Mouse (Mus musculus) heart, embryonic 11.5 days (tissue): ENCODE measurements around the gene R3hdm1. TPM values are rescaled to one million over a fixed set of nuclear protein-coding genes. Genes with fewer than 3 reads are reported as not detected.

ENCODE experiments used
- ATAC-seq: fragments of 200-750 bp; cut with Nextera tagmentation; replicated peaks from 2 replicates; pipeline ENCODE4 v1.8.0; 2017; ENCODE audit warnings: moderate library complexity; ENCODE audit not compliant: insufficient number of reproducible peaks, low FRiP score, low TSS enrichment
- H3K27ac ChIP-seq: fragments of 300-500 bp; sonication (generic); 2 replicates; pipeline ENCODE4 v1.5.1; 2014; ENCODE audit warnings: mild to moderate bottlenecking, low read depth, low read length
- H3K27me3 ChIP-seq: fragments of 300-500 bp; sonication (generic); 2 replicates; pipeline ENCODE4 v1.6.1; 2014; ENCODE audit warnings: mild to moderate bottlenecking, low read length, mixed read lengths; ENCODE audit not compliant: control insufficient read depth, insufficient read depth
- H3K36me3 ChIP-seq: fragments of 300-500 bp; sonication (generic); 2 replicates; pipeline ENCODE4 v1.6.1; 2014; ENCODE audit warnings: mild to moderate bottlenecking, low read length, moderate library complexity, mixed read lengths; ENCODE audit not compliant: control insufficient read depth, insufficient read depth
- H3K4me1 ChIP-seq: fragments of 300-500 bp; sonication (generic); 2 replicates; pipeline ENCODE4 v1.6.1; 2014; ENCODE audit warnings: low read length; ENCODE audit not compliant: control insufficient read depth, insufficient read depth
- H3K4me2 ChIP-seq: fragments of 300-500 bp; sonication (generic); 2 replicates; pipeline ENCODE4 v1.6.1; 2014; ENCODE audit warnings: mild to moderate bottlenecking, moderate library complexity
- H3K4me3 ChIP-seq: fragments of 300-500 bp; sonication (generic); 2 replicates; pipeline ENCODE4 v1.5.1; 2014; ENCODE audit warnings: low read depth, low read length
- H3K9ac ChIP-seq: fragments of 300-500 bp; sonication (generic); 2 replicates; pipeline ENCODE4 v1.6.1; 2014; ENCODE audit warnings: mild to moderate bottlenecking, low read depth, low read length, moderate library complexity
- H3K9me3 ChIP-seq: fragments of 300-500 bp; sonication (generic); replicated peaks from 2 replicates; pipeline ENCODE4 v1.6.1; 2016; ENCODE audit warnings: low read length; ENCODE audit not compliant: control insufficient read depth
- WGBS: fragments of 180-500 bp; shearing (Covaris S2); extraction: QIAGEN DNeasy Blood & Tissue Kit; methylation state at CpG from one replicate; pipeline ENCODE4 v1.1.7; 2014; ENCODE audit not compliant: insufficient replicate concordance; 5-methylcytosine and 5-hydroxymethylcytosine counted together
- microRNA counts: library from miRNA; unstranded; fragments of <30 nt; microRNA quantifications from one replicate; lab custom pipeline; 2015
- microRNA-seq: library from miRNA; unstranded; fragments of <30 nt; microRNA quantifications from one replicate; pipeline ENCODE4, GENCODE M21; 2016; ENCODE audit warnings: borderline number of aligned reads
- polyA plus RNA-seq: library from polyadenylated mRNA; unstranded; fragments of >200 nt; fragmentation: Nextera tagmentation; extraction: Ambion mirVana; gene quantifications from 2 replicates; pipeline ENCODE4 v1.2.1, GENCODE M21; 2014

Gene R3hdm1
- polyA plus RNA-seq, 1 experiment from 2014 or later = 73.1 TPM

GRCm38 (mm10) chr1:128282924-128283323 is 179.8 kb downstream of the R3hdm1 start:
- Histone ChIP-seq H3K4me1 (no peaks in the 10 kb centered on the region), H3K27me3 (no peaks in the 10 kb centered on the region), H3K27ac (no peak overlapping the region), H3K9me3 (no peaks in the 10 kb centered on the region), H3K4me3 (no peak overlapping the region), H3K4me2 (no peak overlapping the region), H3K9ac (no peak overlapping the region), H3K36me3 (peaks cover 20% of the 10 kb centered on the region)
- ATAC-seq = no peak
- 94% methylated on average over 3 of the region's 3 CpGs for WGBS

DNA sequence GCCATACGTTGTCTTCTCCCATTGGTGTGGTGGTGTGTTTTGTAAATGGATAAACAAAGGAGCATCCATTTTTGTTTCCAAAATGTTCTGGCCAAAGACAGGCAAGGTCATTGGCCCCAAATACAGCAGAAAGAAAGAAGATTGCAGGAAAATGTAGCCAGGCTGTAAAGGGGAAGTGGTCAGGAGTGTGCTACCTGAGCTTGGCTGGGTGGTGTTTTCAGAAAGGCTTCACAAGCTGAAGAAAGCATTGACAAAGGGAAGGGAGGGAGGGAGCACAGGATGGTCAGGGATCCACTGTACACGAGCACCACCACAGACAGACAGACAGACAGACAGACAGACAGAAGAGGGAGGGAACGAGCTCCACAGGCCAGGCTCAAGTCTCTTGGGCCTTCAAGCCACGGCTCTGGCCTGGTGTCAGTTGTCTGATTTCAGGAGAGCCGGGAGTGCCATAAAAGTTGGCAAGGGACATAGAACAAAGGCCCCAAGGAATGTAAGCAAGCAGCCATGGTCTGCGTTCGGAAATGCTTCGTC is 181.1 kb downstream of the R3hdm1 start:
- no peak for ATAC-seq
- 83% methylated on average over 8 of the region's 8 CpGs for WGBS
- no peak overlapping the region for H3K4me2 ChIP-seq
- H3K9me3 ChIP-seq = no peaks in the 10 kb centered on the region
- H3K4me1 ChIP-seq = no peaks in the 10 kb centered on the region
- H3K36me3 ChIP-seq = peaks cover 16% of the 10 kb centered on the region
- no peaks in the 10 kb centered on the region for H3K27me3 ChIP-seq
- H3K4me3 ChIP-seq = no peak overlapping the region
- H3K27ac ChIP-seq = no peak overlapping the region
- no peak overlapping the region for H3K9ac ChIP-seq

DNA sequence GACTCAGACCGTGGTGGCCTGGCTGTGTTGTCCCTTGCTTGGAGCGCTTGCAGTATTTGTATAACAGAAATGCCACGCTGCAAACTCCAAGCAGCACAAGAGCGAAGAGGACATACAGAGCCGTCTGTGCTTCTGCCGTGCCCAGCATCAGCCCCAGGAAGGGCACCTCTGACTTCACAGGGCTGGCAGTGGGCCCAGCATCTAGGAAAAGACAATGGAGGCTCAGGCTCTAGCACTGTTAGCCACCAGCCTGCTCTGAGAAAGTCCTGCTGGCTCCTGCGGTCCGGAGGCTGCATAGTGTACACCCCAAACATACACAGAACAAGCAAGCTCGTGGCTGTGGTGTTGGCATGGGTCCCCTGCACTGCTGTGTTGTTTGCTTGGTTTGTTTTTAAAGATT is 182.0 kb downstream of the R3hdm1 start:
- H3K4me3 ChIP-seq = no peak overlapping the region
- 88% methylated on average over 9 of the region's 9 CpGs for WGBS
- H3K4me1 ChIP-seq = no peaks in the 10 kb centered on the region
- H3K27ac ChIP-seq = no peak overlapping the region
- no peak overlapping the region for H3K9ac ChIP-seq
- ATAC-seq = no peak
- H3K9me3 ChIP-seq = no peaks in the 10 kb centered on the region
- H3K27me3 ChIP-seq = no peaks in the 10 kb centered on the region
- no peak overlapping the region for H3K4me2 ChIP-seq
- H3K36me3 ChIP-seq = peaks cover 7% of the 10 kb centered on the region

MicroRNAs within 50 kb of the gene (microRNA counts, 519-probe panel; counts per million panel counts)
- 4,199 counts per million, percentile 31 among the panel's probes with 10 or more counts for microRNA mmu-miR-128 (lab: Ali Mortazavi, UCI)

Small RNA genes lying within 50 kb of the gene (microRNA-seq; reads per million reads assigned to microRNA genes)
- 121 reads per million, percentile 65 among the genes with 10 or more reads in this experiment for gene Mir128-1

Other genes with a start within 250 kb of the R3hdm1 start
- gene Map3k19, start 248.3 kb upstream of the R3hdm1 start, polyA plus RNA-seq = not detected in 2 replicates
- gene Rab3gap1, start 234.5 kb upstream of the R3hdm1 start, polyA plus RNA-seq = 25.8 and 28.0 TPM in 2 replicates
- 8.0 and 8.2 TPM in 2 replicates for gene Zranb3, start 254 bp upstream of the R3hdm1 start, polyA plus RNA-seq
- 59.4 and 62.4 TPM in 2 replicates for gene Ubxn4, start 140.7 kb downstream of the R3hdm1 start, polyA plus RNA-seq
- gene Lct, start 225.0 kb downstream of the R3hdm1 start, polyA plus RNA-seq = 0.03 TPM in 1 of 2 replicates, not detected in the other